Mouse (Mus musculus): Measurements from ENCODE around the gene Tuba8. TPM values are rescaled to one million over a fixed set of nuclear protein-coding genes. Genes with fewer than 3 reads are reported as not detected.

Gene Tuba8
- total and polyA plus RNA-seq, 3 experiments, result 1.4 to 1.6 TPM; not detected in 1

GRCm38 (mm10) chr6:121241780-121242179 is 31.3 kb downstream of the Tuba8 start:
- TF ChIP-seq MYC (IDR thresholded peaks at IDR 0.05; ENCODE audit: low read depth, low read length), result no peak
- no peak for TF ChIP-seq USF2 (IDR thresholded peaks at IDR 0.05; ENCODE audit: borderline replicate concordance in 1 of 2, insufficient read depth in 1 of 2, low read depth in 1 of 2, low read length in 2 of 2)
- TF ChIP-seq ETS1 (IDR thresholded peaks at IDR 0.05; ENCODE audit: low read depth, low read length), result no peak
- TF ChIP-seq JUND (IDR thresholded peaks at IDR 0.05; ENCODE audit: low read depth, low read length), result no peak
- no peak for TF ChIP-seq MXI1 (IDR thresholded peaks at IDR 0.05; ENCODE audit: low read depth, low read length)
- Histone ChIP-seq H3K27ac (ENCODE audit: control insufficient read depth, low read depth, low read length) (no peak overlapping the region), H3K4me3 (ENCODE audit: control insufficient read depth in 1 of 2, insufficient read depth in 1 of 2, low read depth in 2 of 2, low read length in 2 of 2) (no peak overlapping the region), H3K27me3 (ENCODE audit: control insufficient read depth in 1 of 2, insufficient read depth in 2 of 2, low read length in 2 of 2) (no peaks in the 10 kb centered on the region), H3K9me3 (replicated peaks; ENCODE audit: insufficient read depth, low read length) (no peaks in the 10 kb centered on the region), H3K9ac (ENCODE audit: control insufficient read depth, low read depth, low read length, poor library complexity, severe bottlenecking) (no peak overlapping the region), H3K36me3 (ENCODE audit: control insufficient read depth in 1 of 2, insufficient read depth in 2 of 2, low read length in 2 of 2) (peaks cover 0 to 14% of the 10 kb centered on the region in 2 experiments; a peak in 2 of 4 replicates), H3K79me2 (ENCODE audit: control insufficient read depth, insufficient read depth, low read length, poor library complexity) (no peaks in the 10 kb centered on the region), H3K4me1 (ENCODE audit: control insufficient read depth in 1 of 2, insufficient read depth in 2 of 2, low read length in 2 of 2) (peaks cover 11 to 12% of the 10 kb centered on the region in 2 experiments)
- no peak for DNase-seq (ENCODE audit: low read depth, low spot score)

DNA sequence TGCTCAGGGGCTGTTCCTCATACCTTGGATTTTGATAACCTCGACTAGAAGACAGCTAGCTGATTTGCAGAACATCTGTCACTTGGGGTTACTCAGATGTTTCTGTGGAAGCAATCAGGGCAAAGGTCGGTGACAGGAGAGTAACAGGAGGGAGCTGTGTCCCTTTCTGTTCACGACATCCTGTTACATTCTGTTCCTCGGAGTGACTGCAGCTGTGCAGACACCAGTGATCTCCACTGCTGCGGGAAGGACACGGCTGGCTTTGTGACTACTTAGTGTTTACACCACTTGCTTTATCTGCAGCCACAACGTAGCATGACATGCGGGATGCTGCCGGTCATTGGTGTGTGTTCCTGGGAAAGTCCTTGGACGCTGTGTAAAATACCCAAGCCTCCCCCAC is 32.7 kb downstream of the Tuba8 start:
- H3K9me3 ChIP-seq (replicated peaks; ENCODE audit: insufficient read depth, low read length), result no peaks in the 10 kb centered on the region
- peaks cover 0 to 14% of the 10 kb centered on the region in 2 experiments; a peak in 2 of 4 replicates for H3K36me3 ChIP-seq (ENCODE audit: control insufficient read depth in 1 of 2, insufficient read depth in 2 of 2, low read length in 2 of 2)
- no peak overlapping the region for H3K4me3 ChIP-seq (ENCODE audit: control insufficient read depth in 1 of 2, insufficient read depth in 1 of 2, low read depth in 2 of 2, low read length in 2 of 2)
- H3K9ac ChIP-seq (ENCODE audit: control insufficient read depth, low read depth, low read length, poor library complexity, severe bottlenecking), result no peak overlapping the region
- no peak overlapping the region for H3K27ac ChIP-seq (ENCODE audit: control insufficient read depth, low read depth, low read length)
- TF ChIP-seq TBP (IDR thresholded peaks at IDR 0.05; ENCODE audit: low read depth, low read length) (no peak), SMC3 (IDR thresholded peaks at IDR 0.05; ENCODE audit: low read depth, low read length) (no peak), POLR2A (IDR thresholded peaks at IDR 0.05; ENCODE audit: control insufficient read depth in 1 of 2, insufficient read depth in 1 of 2, low read depth in 1 of 2, low read length in 2 of 2, poor library complexity in 1 of 2) (no peak), TAL1 (IDR thresholded peaks at IDR 0.05; ENCODE audit: low read length) (no peak), POLR2AphosphoS5 (IDR thresholded peaks at IDR 0.05; ENCODE audit: borderline replicate concordance, low read depth, low read length) (no peak), ZMIZ1 (IDR thresholded peaks at IDR 0.05; ENCODE audit: low read depth, low read length) (no peak), MAZ (IDR thresholded peaks at IDR 0.05; ENCODE audit: low read depth, low read length) (no peak), CHD2 (IDR thresholded peaks at IDR 0.05; ENCODE audit: low read length) (no peak), JUND (IDR thresholded peaks at IDR 0.05; ENCODE audit: low read depth, low read length) (no peak)
- no peak for DNase-seq (ENCODE audit: low read depth, low spot score)
- H3K4me1 ChIP-seq (ENCODE audit: control insufficient read depth in 1 of 2, insufficient read depth in 2 of 2, low read length in 2 of 2), result peaks cover 11 to 12% of the 10 kb centered on the region in 2 experiments
- no peaks in the 10 kb centered on the region for H3K27me3 ChIP-seq (ENCODE audit: control insufficient read depth in 1 of 2, insufficient read depth in 2 of 2, low read length in 2 of 2)
- no peaks in the 10 kb centered on the region for H3K79me2 ChIP-seq (ENCODE audit: control insufficient read depth, insufficient read depth, low read length, poor library complexity)

All from MEL (cell line).